Mouse (Mus musculus): ENCODE data around the gene Il27ra.

DNA sequence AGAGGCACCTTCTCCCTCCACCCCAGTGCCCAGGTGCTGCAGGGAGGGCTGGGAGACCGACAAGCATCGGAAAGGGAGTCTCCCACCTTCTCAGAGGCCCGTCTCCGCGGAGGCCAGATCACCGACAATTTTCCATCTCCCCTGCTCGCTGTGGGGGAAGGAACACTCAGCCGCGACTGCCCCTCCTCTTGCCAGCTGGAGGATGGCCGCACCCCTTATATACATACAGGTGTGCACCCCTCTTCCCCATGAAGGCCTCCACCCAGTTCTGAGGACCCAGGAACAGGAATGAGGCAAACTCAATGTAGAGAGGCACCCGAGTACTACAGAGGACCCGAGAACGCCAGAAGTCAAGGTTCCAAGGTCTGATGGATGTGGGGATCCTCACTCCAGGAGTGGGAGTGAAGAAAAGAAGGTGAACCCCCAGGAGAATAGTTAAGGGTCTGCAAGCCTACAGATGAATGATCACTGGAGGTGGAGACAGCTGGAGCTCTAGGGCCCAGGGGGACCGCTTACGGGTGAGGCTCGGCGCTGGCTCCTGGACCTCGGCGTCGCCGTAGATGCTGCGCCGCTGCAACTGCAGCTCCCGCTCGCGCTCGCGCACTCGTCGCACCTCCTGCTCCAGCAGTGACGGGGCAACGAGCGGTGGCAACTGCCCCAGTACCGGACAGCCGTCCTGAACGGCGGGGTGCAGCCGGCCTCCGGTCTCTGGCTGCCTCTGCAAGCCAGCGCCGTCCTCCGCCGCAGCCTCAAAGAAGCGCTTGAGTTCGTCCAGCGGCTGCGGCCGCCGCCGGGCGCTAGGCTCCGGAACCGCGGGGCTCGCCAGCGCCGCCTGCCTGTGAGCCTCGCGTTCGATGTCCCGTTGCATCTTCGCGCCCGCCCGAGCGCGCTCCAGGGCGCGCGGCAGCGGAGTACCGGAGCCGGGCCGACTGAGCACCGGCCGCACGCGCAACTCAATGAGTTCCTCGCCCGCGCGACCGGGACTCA lies 31.5 kb downstream of the Il27ra start:
- peak; percentile 71 for TF ChIP-seq CTCF (IDR thresholded peaks at IDR 0.05; ENCODE audit: low read depth)
- TF ChIP-seq EP300 (IDR thresholded peaks at IDR 0.05; ENCODE audit: low read depth) = no peak
